17 mouse cellular contexts compared by ENCODE assay signal in genomic region chr4:45790018-45790417, GRCm38 (mm10). TPM values are rescaled to one million over a fixed set of nuclear protein-coding genes. Genes with fewer than 3 reads are reported as not detected.
DNase-seq lines count a peak whose midpoint lies in the region; ATAC-seq and TF ChIP-seq lines count a peak whose summit lies in the region.
"Had no signal": no experiment of that assay in that cellular context is flagged by ENCODE, and none has a peak within 500 bp of the region (broad histone marks: within the 10 kb centered on the region; RNA-seq: fewer than 3 reads in every experiment).

No protein-coding gene starts in this region.

- H3K27me3 ChIP-seq in heart, embryonic 11.5 days (ENCODE audit: control insufficient read depth, insufficient read depth, low read length), result peaks cover 14% of the 10 kb centered on the region
- H3K27me3 ChIP-seq in hindbrain, embryonic 16.5 days (replicated peaks; ENCODE audit: control insufficient read depth, insufficient read depth, low read length), result no peaks in the 10 kb centered on the region
- H3K27me3 ChIP-seq in hindbrain, postnatal 0 days (ENCODE audit: insufficient read depth, low read length), result no peaks in the 10 kb centered on the region
- no peaks in the 10 kb centered on the region for H3K27me3 ChIP-seq in intestine, embryonic 14.5 days (replicated peaks; ENCODE audit: control insufficient read depth, insufficient read depth, low read length)
- no peaks in the 10 kb centered on the region for H3K27me3 ChIP-seq in liver, postnatal 0 days (ENCODE audit: insufficient read depth, low read length)
- H3K27me3 ChIP-seq: neural tube, embryonic 15.5 days had no signal

- no peak for DNase-seq in heart, adult 18-20 months
- no peak for DNase-seq in hindbrain, postnatal 0 days (ENCODE audit: low spot score)
- DNase-seq in intestine, embryonic 14.5 days (ENCODE audit: low spot score), result no peak
- DNase-seq in liver, postnatal 0 days, result no peak
- DNase-seq in adrenal gland, postnatal 25 days, result no peak
- DNase-seq: adrenal gland, adult 8-10 months; B cell, adult 2 months; gastrocnemius, postnatal 25 days; thymus, adult 2 months had no signal

- 0 out of 2 replicates have a peak overlapping the region, but pooled peaks have one; percentile 28 for H3K9ac ChIP-seq in heart, embryonic 11.5 days (ENCODE audit: low read depth, low read length)
- no peak overlapping the region for H3K9ac ChIP-seq in hindbrain, embryonic 16.5 days (ENCODE audit: low read depth, low read length)
- H3K9ac ChIP-seq in hindbrain, postnatal 0 days (replicated peaks; ENCODE audit: low read length), result no peak overlapping the region
- no peak overlapping the region for H3K9ac ChIP-seq in intestine, embryonic 14.5 days (ENCODE audit: low read length)
- no peak overlapping the region for H3K9ac ChIP-seq in liver, postnatal 0 days (replicated peaks)
- H3K9ac ChIP-seq: lung, embryonic 15.5 days; midbrain, embryonic 12.5 days; neural tube, embryonic 15.5 days had no signal

- no peak for TF ChIP-seq EP300 in liver, postnatal 0 days (IDR thresholded peaks at IDR 0.05; ENCODE audit: low read depth)

- H3K4me3 ChIP-seq in heart, embryonic 11.5 days (ENCODE audit: low read depth, low read length), result no peak overlapping the region
- no peak overlapping the region for H3K4me3 ChIP-seq in hindbrain, embryonic 16.5 days (ENCODE audit: low read length)
- no peak overlapping the region for H3K4me3 ChIP-seq in hindbrain, postnatal 0 days (ENCODE audit: low read length)
- no peak overlapping the region for H3K4me3 ChIP-seq in intestine, embryonic 14.5 days (ENCODE audit: low read depth, low read length)
- H3K4me3 ChIP-seq in liver, postnatal 0 days (ENCODE audit: low read depth, low read length), result no peak overlapping the region
- H3K4me3 ChIP-seq: layer of hippocampus, adult 2 months; left cerebral cortex, adult 2 months; lung, embryonic 15.5 days; midbrain, embryonic 12.5 days; myocyte; neural tube, embryonic 15.5 days had no signal

- H3K9me3 ChIP-seq in heart, embryonic 11.5 days (replicated peaks; ENCODE audit: control insufficient read depth, low read length), result no peaks in the 10 kb centered on the region
- no peaks in the 10 kb centered on the region for H3K9me3 ChIP-seq in hindbrain, embryonic 16.5 days (ENCODE audit: control insufficient read depth, low read length)
- no peaks in the 10 kb centered on the region for H3K9me3 ChIP-seq in hindbrain, postnatal 0 days (ENCODE audit: low read length)
- H3K9me3 ChIP-seq in intestine, embryonic 14.5 days (ENCODE audit: control insufficient read depth, low read length), result no peaks in the 10 kb centered on the region
- H3K9me3 ChIP-seq in liver, postnatal 0 days (ENCODE audit: low read length), result no peaks in the 10 kb centered on the region
- H3K9me3 ChIP-seq: lung, embryonic 15.5 days; midbrain, embryonic 12.5 days; neural tube, embryonic 15.5 days had no signal

- H3K36me3 ChIP-seq in heart, embryonic 11.5 days (ENCODE audit: control insufficient read depth, insufficient read depth, low read length), result no peaks in the 10 kb centered on the region
- H3K36me3 ChIP-seq in hindbrain, embryonic 16.5 days (ENCODE audit: control insufficient read depth, insufficient read depth, low read length), result no peaks in the 10 kb centered on the region
- no peaks in the 10 kb centered on the region for H3K36me3 ChIP-seq in hindbrain, postnatal 0 days (ENCODE audit: insufficient read depth, low read length)
- H3K36me3 ChIP-seq in intestine, embryonic 14.5 days (ENCODE audit: control insufficient read depth, insufficient read depth, low read length), result no peaks in the 10 kb centered on the region
- H3K36me3 ChIP-seq in liver, postnatal 0 days (replicated peaks; ENCODE audit: insufficient read depth, low read length), result no peaks in the 10 kb centered on the region
- H3K36me3 ChIP-seq: lung, embryonic 15.5 days; midbrain, embryonic 12.5 days; neural tube, embryonic 15.5 days had no signal

- H3K4me2 ChIP-seq in heart, embryonic 11.5 days, result peak overlapping the region; percentile 32
- no peak overlapping the region for H3K4me2 ChIP-seq in hindbrain, embryonic 16.5 days (ENCODE audit: low read length)
- H3K4me2 ChIP-seq in hindbrain, postnatal 0 days (ENCODE audit: low read depth, low read length), result no peak overlapping the region
- no peak overlapping the region for H3K4me2 ChIP-seq in intestine, embryonic 14.5 days (ENCODE audit: low read length)
- H3K4me2 ChIP-seq in liver, postnatal 0 days (ENCODE audit: low read depth, low read length), result 0 out of 2 replicates have a peak overlapping the region, but pooled peaks have one; percentile 18
- H3K4me2 ChIP-seq: lung, embryonic 15.5 days; midbrain, embryonic 12.5 days; neural tube, embryonic 15.5 days had no signal

- TF ChIP-seq CTCF in hindbrain, postnatal 0 days (IDR thresholded peaks at IDR 0.05; ENCODE audit: low read depth), result no peak
- TF ChIP-seq CTCF in liver, postnatal 0 days (IDR thresholded peaks at IDR 0.05; ENCODE audit: low read depth), result no peak

- peak overlapping the region; percentile 50; the same call in 1 of the 2 replicates for H3K27ac ChIP-seq in heart, embryonic 11.5 days (ENCODE audit: low read depth, low read length)
- H3K27ac ChIP-seq in hindbrain, embryonic 16.5 days (ENCODE audit: low read depth, low read length), result peak overlapping the region; percentile 31; the same call in 1 of the 2 replicates
- no peak overlapping the region for H3K27ac ChIP-seq in hindbrain, postnatal 0 days
- H3K27ac ChIP-seq in intestine, embryonic 14.5 days (ENCODE audit: low read depth), result peak overlapping the region; percentile 16; the same call in 1 of the 2 replicates
- H3K27ac ChIP-seq in liver, postnatal 0 days (ENCODE audit: low read depth), result peak overlapping the region; percentile 76
- H3K27ac ChIP-seq: layer of hippocampus, adult 2 months; left cerebral cortex, adult 2 months; lung, embryonic 15.5 days; midbrain, embryonic 12.5 days; neural tube, embryonic 15.5 days had no signal

- peaks cover 20% of the 10 kb centered on the region for H3K4me1 ChIP-seq in heart, embryonic 11.5 days (ENCODE audit: control insufficient read depth, insufficient read depth, low read length)
- peaks cover 2% of the 10 kb centered on the region for H3K4me1 ChIP-seq in hindbrain, embryonic 16.5 days (ENCODE audit: control insufficient read depth, insufficient read depth, low read depth, low read length)
- H3K4me1 ChIP-seq in hindbrain, postnatal 0 days (ENCODE audit: insufficient read depth, low read length), result no peaks in the 10 kb centered on the region
- peaks cover 21% of the 10 kb centered on the region for H3K4me1 ChIP-seq in intestine, embryonic 14.5 days (replicated peaks; ENCODE audit: control insufficient read depth, insufficient read depth, low read length)
- H3K4me1 ChIP-seq in liver, postnatal 0 days (ENCODE audit: insufficient read depth), result peaks cover 33% of the 10 kb centered on the region

- ATAC-seq in heart, embryonic 11.5 days (replicated peaks; ENCODE audit: insufficient number of reproducible peaks, low FRiP score, low TSS enrichment), result no peak
- ATAC-seq in hindbrain, embryonic 16.5 days, result no peak
- ATAC-seq in hindbrain, postnatal 0 days, result no peak
- 0 out of 2 replicates have a peak, but pooled peaks have one; percentile 9 for ATAC-seq in intestine, embryonic 14.5 days (replicated peaks; ENCODE audit: low FRiP score, low TSS enrichment, low read depth)
- peak; percentile 16; the same call in 1 of the 2 replicates for ATAC-seq in liver, postnatal 0 days

- WGBS in heart, embryonic 11.5 days (ENCODE audit: insufficient replicate concordance), result 35% methylated on average over 2 of the region's 2 CpGs
- WGBS in hindbrain, embryonic 16.5 days, result 71% methylated on average over 2 of the region's 2 CpGs
- WGBS in hindbrain, postnatal 0 days, result 67% methylated on average over 2 of the region's 2 CpGs
- WGBS in intestine, embryonic 14.5 days, result 66% methylated on average over 2 of the region's 2 CpGs
- WGBS in liver, postnatal 0 days (ENCODE audit: insufficient replicate concordance), result 53% methylated on average over 2 of the region's 2 CpGs

RNA-seq across cellular contexts. Expression of gene Aldh1b1, which starts 8.8 kb away (rescaled TPM):
- polyA plus RNA-seq in heart, embryonic 11.5 days (2014; fragmentation: Nextera tagmentation; extraction: Ambion mirVana), result 33.1 and 49.0 TPM in 2 replicates
- 10 to 100 TPM; 12.6 to 14.6 TPM for total RNA-seq in heart, adult 18-20 months (2021)
- polyA plus RNA-seq in hindbrain, embryonic 16.5 days (2015; fragmentation: Nextera tagmentation; extraction: Ambion mirVana), result 20.8 and 22.5 TPM in 2 replicates
- total RNA-seq in hindbrain, postnatal 0 days (2014; rRNA removed), result 23.0 and 24.4 TPM in 2 replicates
- 18.8 TPM in 2 replicates for polyA plus RNA-seq in hindbrain, postnatal 0 days (2015; fragmentation: Nextera tagmentation; extraction: Ambion mirVana)
- 96.9 and 115 TPM in 2 replicates for polyA plus RNA-seq in intestine, embryonic 14.5 days (2014; fragmentation: Nextera tagmentation; extraction: Ambion mirVana)
- 91.5 and 96.4 TPM in 2 replicates for polyA plus RNA-seq in liver, postnatal 0 days (2015; fragmentation: Nextera tagmentation; extraction: Ambion mirVana)
- total RNA-seq in adrenal gland, postnatal 25 days (2021), result 32.9 and 42.0 TPM in 2 replicates

RNA-seq across cellular contexts. Expression of gene Igfbpl1, which starts 36.7 kb away (rescaled TPM):
- 16.8 and 18.4 TPM in 2 replicates for polyA plus RNA-seq in heart, embryonic 11.5 days (2014; fragmentation: Nextera tagmentation; extraction: Ambion mirVana)
- total RNA-seq in heart, adult 18-20 months (2021), result under 1 TPM; 0.23 to 0.30 TPM
- 20.2 and 27.3 TPM in 2 replicates for polyA plus RNA-seq in hindbrain, embryonic 16.5 days (2015; fragmentation: Nextera tagmentation; extraction: Ambion mirVana)
- 86.1 and 103 TPM in 2 replicates for total RNA-seq in hindbrain, postnatal 0 days (2014; rRNA removed)
- 20.3 and 22.2 TPM in 2 replicates for polyA plus RNA-seq in hindbrain, postnatal 0 days (2015; fragmentation: Nextera tagmentation; extraction: Ambion mirVana)
- 0.67 and 1.3 TPM in 2 replicates for polyA plus RNA-seq in intestine, embryonic 14.5 days (2014; fragmentation: Nextera tagmentation; extraction: Ambion mirVana)
- polyA plus RNA-seq in liver, postnatal 0 days (2015; fragmentation: Nextera tagmentation; extraction: Ambion mirVana), result not detected in 2 replicates
- total RNA-seq in adrenal gland, postnatal 25 days (2021), result not detected in 2 replicates
- total RNA-seq: gastrocnemius, postnatal 25 days had no signal
- polyA plus RNA-seq: myocyte had no signal

RNA-seq across cellular contexts. Expression of gene Stra6l, which starts 58.4 kb away (rescaled TPM):
- polyA plus RNA-seq in heart, embryonic 11.5 days (2014; fragmentation: Nextera tagmentation; extraction: Ambion mirVana), result 0.27 TPM in 1 of 2 replicates, not detected in the other
- not detected for total RNA-seq in heart, adult 18-20 months (2021)
- polyA plus RNA-seq in hindbrain, embryonic 16.5 days (2015; fragmentation: Nextera tagmentation; extraction: Ambion mirVana), result 0.29 and 0.36 TPM in 2 replicates
- total RNA-seq in hindbrain, postnatal 0 days (2014; rRNA removed), result 0.07 and 0.26 TPM in 2 replicates
- 0.11 and 0.20 TPM in 2 replicates for polyA plus RNA-seq in hindbrain, postnatal 0 days (2015; fragmentation: Nextera tagmentation; extraction: Ambion mirVana)
- 6.9 and 8.7 TPM in 2 replicates for polyA plus RNA-seq in intestine, embryonic 14.5 days (2014; fragmentation: Nextera tagmentation; extraction: Ambion mirVana)
- 16.9 and 18.9 TPM in 2 replicates for polyA plus RNA-seq in liver, postnatal 0 days (2015; fragmentation: Nextera tagmentation; extraction: Ambion mirVana)
- total RNA-seq in adrenal gland, postnatal 25 days (2021), result 0.24 and 1.0 TPM in 2 replicates
- total RNA-seq: gastrocnemius, postnatal 25 days; layer of hippocampus, adult 2 months; left cerebral cortex, adult 2 months had no signal
- polyA plus RNA-seq: lung, embryonic 15.5 days; myocyte had no signal

Comparison
In these comparisons a context has a peak if more than half of its experiments do, and no peak if none do; other contexts are left out.
1. ATAC-seq: peak in intestine, embryonic 14.5 days (single experiment) and liver, postnatal 0 days (single experiment); none in heart, embryonic 11.5 days (single experiment), hindbrain, embryonic 16.5 days (single experiment) and hindbrain, postnatal 0 days (single experiment).
2. H3K4me2 ChIP-seq: peak in heart, embryonic 11.5 days (single experiment) and liver, postnatal 0 days (single experiment); none in hindbrain, embryonic 16.5 days (single experiment), hindbrain, postnatal 0 days (single experiment) and intestine, embryonic 14.5 days (single experiment).